Mouse (Mus musculus): ENCODE data around the gene Setmar.

- no peak for TF ChIP-seq CTCF (IDR thresholded peaks at IDR 0.05; ENCODE audit: low read depth, low read length)
- TF ChIP-seq EP300 (IDR thresholded peaks at IDR 0.05; ENCODE audit: insufficient read depth, low read depth, low read length), result no peak
- no peak for TF ChIP-seq POLR2A (IDR thresholded peaks at IDR 0.05; ENCODE audit: insufficient read depth, low read length)
Observed at GRCm38 (mm10) chr6:108098171-108098845, 33.5 kb downstream of the Setmar start.

Measured in ES-Bruce4 (cell line).